Mouse (Mus musculus) adrenal gland (tissue): ENCODE data around the gene Arhgef2.

Experiments used
- intact Hi-C: fragments of 180-260 bp; cut with DNase I; formaldehyde crosslinking; loops from one replicate; pipeline ENCODE4 v1.15.1; 2025

The Arhgef2 gene

GRCm38 (mm10) chr3:88659798-88660197 lies 54.0 kb downstream of the Arhgef2 start:
- intact Hi-C loops, result no loop called here

DNA sequence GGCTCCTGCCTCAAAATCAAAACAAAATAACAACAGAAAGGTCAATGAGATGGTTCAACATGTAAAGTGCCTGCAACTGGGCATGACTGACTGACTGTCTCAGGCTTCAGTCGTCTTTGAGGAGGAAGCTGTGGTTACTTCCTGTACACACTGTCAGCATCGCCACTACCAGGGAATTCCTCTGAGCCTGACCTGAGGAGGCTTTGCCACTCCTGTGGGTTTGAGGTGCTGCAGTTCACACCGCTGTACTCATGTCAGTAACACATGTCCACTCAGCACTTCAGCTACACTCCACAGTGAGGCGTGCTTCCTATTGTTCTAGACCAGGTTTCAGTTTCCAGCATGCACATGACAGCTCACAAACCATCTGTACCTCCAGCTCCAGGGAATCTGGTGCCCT lies 58.3 kb downstream of the Arhgef2 start:
- intact Hi-C loops, result no loop called here

- intact Hi-C loops, result no loop called here
Measured at GRCm38 (mm10) chr3:88677399-88677798, 71.6 kb downstream of the Arhgef2 start.

GRCm38 (mm10) chr3:88683814-88684213 lies 78.0 kb downstream of the Arhgef2 start:
- intact Hi-C loops, result no loop called here

DNA sequence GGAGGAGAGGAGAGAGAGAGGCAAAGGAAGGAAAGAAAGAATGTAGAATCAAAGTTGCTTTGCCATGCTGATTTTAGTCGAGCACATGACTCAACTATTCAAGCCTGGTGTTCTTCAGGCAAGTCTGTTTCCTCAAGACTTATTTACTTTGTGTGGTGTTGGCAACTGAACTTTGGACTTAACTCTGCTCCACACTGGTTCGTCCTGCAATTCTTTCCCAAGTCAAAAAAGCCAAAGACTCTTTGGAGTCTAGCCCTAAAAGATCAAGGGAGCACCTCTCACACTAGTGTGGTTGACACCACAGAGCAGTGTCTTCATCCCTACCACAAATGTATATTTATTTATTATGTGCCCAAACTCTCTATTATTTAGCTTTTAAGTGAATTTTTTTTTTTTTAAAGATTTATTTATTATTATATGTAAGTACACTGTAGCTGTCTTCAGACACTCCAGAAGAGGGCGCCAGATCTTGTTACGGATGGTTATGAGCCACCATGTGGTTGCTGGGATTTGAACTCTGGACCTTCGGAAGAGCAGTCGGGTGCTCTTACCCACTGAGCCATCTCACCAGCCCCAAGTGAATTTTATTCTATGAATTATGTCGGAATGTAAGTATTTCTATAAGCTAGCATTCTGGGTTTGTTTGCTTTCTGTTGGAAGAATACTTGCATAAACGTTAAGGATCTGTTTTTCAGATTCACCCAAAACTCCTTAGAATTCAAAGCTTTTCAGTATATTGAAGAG lies 78.6 kb downstream of the Arhgef2 start:
- intact Hi-C loops, result no loop called here

- intact Hi-C loops, result loop anchor here (5.0 kb wide), 1 partner anchor 52 kb away; no protein-coding TSS in a partner anchor
Measured at GRCm38 (mm10) chr3:88684980-88685941, 79.5 kb downstream of the Arhgef2 start, which contains the start of gene Khdc4. Gene Khdc4, plus strand, starts transcription at chr3:88685803.

DNA sequence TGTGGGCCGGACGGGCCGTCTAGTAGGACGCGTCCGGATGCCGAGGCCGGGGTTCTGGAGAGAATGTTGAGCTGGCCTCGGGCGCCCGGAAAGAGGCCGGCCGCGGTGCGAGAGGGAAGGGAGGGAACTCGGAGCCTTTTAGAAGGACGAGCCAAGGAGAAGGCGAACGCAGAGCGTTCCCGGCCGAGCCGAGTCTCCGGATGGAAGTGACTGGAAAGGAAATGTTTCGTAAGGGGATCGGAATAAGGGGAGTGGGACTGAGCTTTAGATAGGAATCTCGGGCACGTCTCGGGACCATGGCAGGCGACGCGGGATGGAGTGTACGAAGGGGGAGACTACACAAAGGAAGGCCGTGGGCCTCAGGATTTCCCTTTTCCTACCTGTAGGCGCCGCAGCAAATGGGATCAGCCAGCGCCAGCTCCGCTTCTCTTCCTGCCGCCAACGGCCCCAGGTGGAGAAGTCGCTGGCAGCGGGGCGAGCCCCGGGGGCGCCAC lies 80.2 kb downstream of the Arhgef2 start:
- intact Hi-C loops, result loop anchor here (5.0 kb wide), 1 partner anchor 51 kb away; no protein-coding TSS in a partner anchor

- intact Hi-C loops, result loop anchor here (5.0 kb wide), 1 partner anchor 50 kb away; no protein-coding TSS in a partner anchor
Measured at GRCm38 (mm10) chr3:88686734-88687611, 81.2 kb downstream of the Arhgef2 start.

DNA sequence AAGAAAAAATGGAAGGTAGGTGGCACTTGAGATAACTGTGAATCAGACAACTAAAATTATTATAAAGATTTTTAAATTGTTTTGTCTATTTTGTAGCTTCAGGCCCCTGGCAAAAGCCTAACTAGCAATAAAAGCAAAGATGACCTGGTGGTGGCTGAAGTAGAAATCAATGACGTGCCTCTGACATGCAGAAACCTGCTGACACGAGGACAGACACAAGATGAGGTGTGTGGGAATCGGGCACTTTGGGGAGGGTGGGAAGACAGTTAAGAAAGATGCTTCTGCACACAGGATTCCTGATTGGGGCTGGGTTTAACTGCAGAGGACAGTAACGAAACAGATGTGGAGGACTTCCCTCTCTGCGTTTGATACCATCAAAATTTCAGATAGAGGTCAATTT lies 83.3 kb downstream of the Arhgef2 start:
- intact Hi-C loops, result loop anchor here (5.0 kb wide), 1 partner anchor 48 kb away; no protein-coding TSS in a partner anchor

DNA sequence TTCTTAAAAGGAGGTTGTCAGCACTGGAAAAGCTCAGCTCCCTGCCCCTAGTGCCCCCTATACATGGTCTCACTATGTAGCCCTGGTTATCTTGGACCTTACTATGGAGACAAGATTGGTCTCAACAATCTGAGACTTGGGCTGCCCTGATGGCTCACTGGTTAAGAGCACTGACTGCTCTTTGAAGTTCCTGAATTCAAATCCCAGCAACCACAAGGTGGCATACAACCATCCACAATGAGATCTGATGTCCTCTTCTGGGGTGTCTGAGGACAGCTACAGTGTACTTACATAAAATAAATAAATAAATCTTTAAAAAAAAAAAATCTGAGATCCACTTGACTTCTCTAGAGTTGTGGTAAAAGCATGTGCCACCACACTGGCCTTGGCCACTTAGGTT lies 89.8 kb downstream of the Arhgef2 start:
- intact Hi-C loops, result no loop called here
